Mouse (Mus musculus) MEL (cell line): ENCODE measurements around the gene Rtn4rl2.

ENCODE experiments used
- CTCF ChIP-seq, 3 experiments: IDR thresholded peaks in 2 of 3; conservative IDR thresholded peaks in 1 of 3; 2 replicates each; pipeline ENCODE4 v1.5.1; 2011 to 2012; ENCODE audit warnings: low read length in 3 of 3, low read depth in 2 of 3, mild to moderate bottlenecking in 2 of 3, improper control_type of control experiment in 1 of 3, inconsistent platforms in 1 of 3, mixed read lengths in 1 of 3, moderate library complexity in 1 of 3; ENCODE audit not compliant: control insufficient read depth in 1 of 3, insufficient read depth in 1 of 3, poor library complexity in 1 of 3, severe bottlenecking in 1 of 3
- GABPA ChIP-seq: IDR thresholded peaks from 2 replicates; pipeline ENCODE4 v1.6.1; 2012; ENCODE audit warnings: low read depth, mild to moderate bottlenecking, inconsistent platforms, low read length, improper control_type of control experiment, moderate library complexity
- GATA1 ChIP-seq: IDR thresholded peaks from 2 replicates; pipeline ENCODE4 v1.6.1; 2011; ENCODE audit warnings: low read depth, low read length, improper control_type of control experiment
- MAX ChIP-seq: IDR thresholded peaks from 2 replicates; pipeline ENCODE4 v1.6.1; 2011; ENCODE audit warnings: low read length, improper control_type of control experiment
- MYC ChIP-seq: IDR thresholded peaks from 2 replicates; pipeline ENCODE4 v1.6.1; 2011; ENCODE audit warnings: low read depth, mild to moderate bottlenecking, low read length, improper control_type of control experiment, moderate library complexity
- POLR2A ChIP-seq, 2 experiments: IDR thresholded peaks; 2 replicates each; pipeline ENCODE4 v1.6.1; 2011 to 2012; ENCODE audit warnings: low read length in 2 of 2, mild to moderate bottlenecking in 2 of 2, control low read depth in 1 of 2, improper control_type of control experiment in 1 of 2, low read depth in 1 of 2, moderate library complexity in 1 of 2; ENCODE audit not compliant: control insufficient read depth in 1 of 2, insufficient read depth in 1 of 2, poor library complexity in 1 of 2
- POLR2AphosphoS5 ChIP-seq: IDR thresholded peaks from 2 replicates; pipeline ENCODE4 v1.6.1; 2012; ENCODE audit warnings: low read depth, borderline replicate concordance, mild to moderate bottlenecking, inconsistent platforms, low read length, moderate library complexity, mixed read lengths
- SIN3A ChIP-seq: IDR thresholded peaks from 2 replicates; pipeline ENCODE4 v1.6.1; 2012; ENCODE audit warnings: low read length, improper control_type of control experiment, inconsistent platforms
- SMC3 ChIP-seq: IDR thresholded peaks from 2 replicates; pipeline ENCODE4 v1.6.1; 2011; ENCODE audit warnings: low read depth, low read length, improper control_type of control experiment
- TAL1 ChIP-seq: IDR thresholded peaks from 2 replicates; pipeline ENCODE4 v1.6.1; 2012; ENCODE audit warnings: mild to moderate bottlenecking, inconsistent platforms, low read length, moderate library complexity, mixed read lengths
- USF1 ChIP-seq: IDR thresholded peaks from 2 replicates; pipeline ENCODE4 v1.6.1; 2014; ENCODE audit warnings: low read depth, mild to moderate bottlenecking, inconsistent platforms, low read length, improper control_type of control experiment, moderate library complexity
- USF2 ChIP-seq, 2 experiments: IDR thresholded peaks; 2 replicates each; pipeline ENCODE4 v1.6.1; 2011 to 2012; ENCODE audit warnings: improper control_type of control experiment in 2 of 2, low read length in 2 of 2, borderline replicate concordance in 1 of 2, inconsistent platforms in 1 of 2, low read depth in 1 of 2, mild to moderate bottlenecking in 1 of 2; ENCODE audit not compliant: insufficient read depth in 1 of 2
- ZC3H11A ChIP-seq: IDR thresholded peaks from 2 replicates; pipeline ENCODE4 v1.6.1; 2012; ENCODE audit warnings: low read depth, mild to moderate bottlenecking, inconsistent platforms, low read length, improper control_type of control experiment

DNA sequence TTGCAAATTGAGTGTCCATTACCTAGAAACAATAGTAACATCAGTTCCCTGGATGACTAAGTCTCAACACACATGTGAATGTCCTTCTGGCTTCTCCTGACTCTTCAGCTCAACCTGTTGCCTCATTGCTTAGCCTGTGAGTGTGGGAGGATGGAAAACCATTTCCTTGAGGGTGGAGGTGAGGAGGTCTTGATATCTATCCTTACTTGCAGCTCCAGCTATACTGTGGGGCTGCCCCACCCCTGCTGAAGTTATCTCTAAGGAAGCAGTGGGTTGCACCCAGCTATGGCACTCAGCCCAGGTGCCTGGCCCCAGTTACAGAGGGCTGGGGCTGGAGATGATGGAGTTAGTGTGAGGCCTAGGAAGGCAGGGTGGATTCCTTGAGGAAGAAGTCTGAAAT lies 44.6 kb downstream of the Rtn4rl2 start:
- TF ChIP-seq ZC3H11A (no peak), CTCF (IDR thresholded peaks at IDR 0.05 in 2 of 3, conservative IDR thresholded peaks at IDR 0.05 in 1 of 3; ENCODE audit: control insufficient read depth in 1 of 3, insufficient read depth in 1 of 3, low read depth in 2 of 3, low read length in 3 of 3, poor library complexity in 1 of 3, severe bottlenecking in 1 of 3) (no peak), MAX (peak; percentile 54; the same call in 1 of the 2 replicates), GATA1 (peak; percentile 92), POLR2A (IDR thresholded peaks at IDR 0.05; ENCODE audit: control insufficient read depth in 1 of 2, insufficient read depth in 1 of 2, low read depth in 1 of 2, low read length in 2 of 2, poor library complexity in 1 of 2) (peak; percentile 54 to 83), MYC (peak; percentile 72), USF2 (IDR thresholded peaks at IDR 0.05; ENCODE audit: borderline replicate concordance in 1 of 2, insufficient read depth in 1 of 2, low read depth in 1 of 2, low read length in 2 of 2) (no peak), TAL1 (peak; percentile 92), SMC3 (0 out of 2 replicates have a peak, but pooled peaks have one; percentile 10), POLR2AphosphoS5 (no peak), GABPA (no peak), USF1 (no peak), SIN3A (peak; percentile 95)
